Mouse (Mus musculus): ENCODE measurements at regions not wholly inside any gene's neighbourhood (a gene's known extent, or its start where the extent isn't known, plus 50 kb on each side); places are given as distances from the start of the nearest gene placed in this dataset.

DNA sequence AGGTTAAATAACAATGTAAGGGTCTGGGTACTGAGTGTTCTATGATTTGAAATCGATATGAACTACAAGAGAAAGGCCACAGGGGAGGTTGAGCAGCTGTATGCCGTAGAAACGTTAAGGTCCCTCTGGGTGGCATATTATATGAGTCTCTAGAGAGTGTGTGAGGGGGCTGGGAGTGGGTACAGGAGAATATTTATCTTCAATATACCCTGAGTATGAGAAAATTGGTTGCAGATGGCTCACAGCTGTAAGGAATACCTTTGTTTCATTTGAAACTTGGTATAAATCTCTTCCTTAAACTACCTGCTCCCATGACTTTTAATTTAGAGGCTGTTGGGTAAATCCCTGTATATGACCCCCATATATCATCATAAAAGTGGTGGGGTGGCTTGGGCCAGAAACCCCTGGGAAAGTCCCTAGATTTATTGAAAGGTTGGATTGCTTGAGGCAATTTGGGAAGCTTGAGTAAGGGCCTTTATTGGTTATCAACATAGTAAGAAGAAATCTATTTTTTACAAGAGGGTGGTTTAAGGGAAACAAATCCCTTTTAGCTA is 128.7 kb upstream of the Prkg2 start:
- DNase-seq (ENCODE audit: low spot score), result peak; percentile 51

DNA sequence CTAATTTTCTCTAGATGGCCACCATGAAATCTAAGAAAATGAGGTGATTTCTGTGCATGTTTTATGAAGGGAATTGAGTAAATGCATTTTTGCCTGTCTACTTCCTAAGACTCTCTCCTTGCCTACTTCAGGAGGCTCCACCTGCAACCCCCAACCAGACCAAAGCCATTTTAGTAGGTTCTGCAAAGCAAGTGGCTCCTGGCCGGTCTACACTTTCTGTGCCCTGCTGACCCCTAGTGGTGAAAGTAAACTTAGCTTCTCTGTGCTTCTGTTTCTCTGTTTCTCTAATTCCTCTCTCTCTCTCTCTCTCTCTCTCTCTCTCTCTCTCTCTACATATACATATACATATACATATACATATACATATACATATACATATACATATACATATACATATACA is 120.8 kb upstream of the Prkg2 start:
- DNase-seq (ENCODE audit: low spot score), result peak; percentile 85

GRCm38 (mm10) chr5:99153269-99153850 is 116.2 kb upstream of the Prkg2 start:
- no peak for DNase-seq (ENCODE audit: low spot score)

- DNase-seq (ENCODE audit: low spot score), result no peak
Measured at GRCm38 (mm10) chr5:99152299-99152698, 115.1 kb upstream of the Prkg2 start.

GRCm38 (mm10) chr5:99149904-99150303 is 112.8 kb upstream of the Prkg2 start:
- DNase-seq (ENCODE audit: low spot score), result no peak

GRCm38 (mm10) chr5:99132670-99133069 is 95.5 kb upstream of the Prkg2 start:
- DNase-seq (ENCODE audit: low spot score), result no peak

- DNase-seq (ENCODE audit: low spot score), result no peak
Measured at GRCm38 (mm10) chr5:99128628-99129027, 91.5 kb upstream of the Prkg2 start.

DNA sequence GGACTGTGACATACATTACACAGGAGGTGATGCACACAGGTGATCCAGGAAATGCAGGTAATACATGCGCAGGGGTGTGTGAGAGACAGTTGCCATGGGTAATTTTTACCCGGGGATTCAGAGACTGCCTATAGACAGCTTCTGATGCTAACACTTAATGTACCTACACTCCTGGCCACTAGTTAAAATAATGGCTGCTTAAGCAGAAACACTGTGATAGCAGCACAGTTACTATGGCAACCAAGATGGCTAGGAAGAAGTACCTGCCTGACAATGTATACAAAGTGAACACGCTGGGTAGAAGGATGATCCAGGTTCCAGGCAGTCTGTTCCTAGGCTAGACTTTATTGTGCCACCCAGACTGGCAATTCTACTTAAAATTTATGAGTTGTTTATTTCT is 88.3 kb upstream of the Prkg2 start:
- DNase-seq (ENCODE audit: low spot score), result no peak

DNA sequence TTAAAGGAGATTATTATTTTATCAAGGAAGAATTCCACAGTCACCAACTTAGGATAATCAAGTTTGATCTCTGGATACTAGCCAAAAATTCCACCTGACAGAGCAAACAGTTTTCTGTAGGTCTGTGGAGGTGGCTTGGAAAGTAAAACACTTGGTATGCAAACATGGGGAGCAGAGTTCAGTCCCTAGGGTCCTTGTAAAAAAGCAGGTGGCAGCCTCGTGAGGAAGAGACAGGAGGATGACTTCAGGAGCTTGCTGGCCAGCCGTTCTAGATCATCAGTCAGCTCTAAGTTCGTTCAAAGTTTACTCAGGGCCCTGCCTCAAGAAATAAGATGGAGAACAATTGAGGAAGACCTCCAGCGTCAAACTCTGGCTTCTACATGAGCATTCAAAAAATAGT is 74.6 kb upstream of the Prkg2 start:
- DNase-seq (ENCODE audit: low spot score), result no peak

DNA sequence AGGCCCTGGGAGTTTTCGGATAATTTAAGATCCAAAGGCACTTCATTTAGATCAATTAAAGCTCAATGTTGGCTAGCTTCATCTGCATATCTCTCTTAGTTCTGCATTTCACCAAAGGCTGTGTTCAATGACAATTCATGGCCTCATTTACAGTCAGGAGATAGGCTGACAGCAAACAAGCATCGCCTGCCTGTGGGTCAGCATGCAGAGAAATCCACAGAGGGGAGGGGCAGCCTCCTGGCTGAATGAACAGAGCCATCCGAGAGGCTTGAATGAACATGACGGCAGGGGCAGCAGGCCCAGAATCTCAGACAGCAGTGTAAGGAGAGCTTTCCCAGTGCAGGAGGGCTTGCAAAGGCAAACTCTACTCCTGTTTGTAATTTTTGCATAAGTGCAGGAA is 74.1 kb upstream of the Prkg2 start:
- no peak for DNase-seq (ENCODE audit: low spot score)

DNA sequence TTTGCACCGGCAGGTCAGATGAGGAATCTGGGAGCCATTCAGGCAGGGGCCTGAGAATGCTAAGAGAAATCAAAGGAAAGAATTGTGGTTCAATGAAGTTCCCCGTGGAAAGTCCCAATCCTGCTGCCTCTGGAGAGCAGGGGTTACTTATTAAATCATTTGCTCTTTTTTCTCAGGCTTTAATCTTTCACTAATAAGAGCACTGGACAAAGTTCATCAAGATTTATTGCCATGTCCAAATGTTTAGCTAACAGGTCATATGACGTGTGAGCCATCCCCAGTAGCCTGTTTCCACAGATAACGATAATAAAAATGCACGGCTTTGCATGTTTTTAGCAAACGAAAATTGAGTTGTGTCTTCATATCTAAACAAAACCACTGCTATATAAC is 62.6 kb upstream of the Prkg2 start:
- DNase-seq (ENCODE audit: low spot score), result no peak

- no peak for DNase-seq (ENCODE audit: low spot score)
Measured at GRCm38 (mm10) chr5:99099014-99099726, 62.0 kb upstream of the Prkg2 start.
